23 mouse cellular contexts compared by ENCODE assay signal in genomic region chr19:14701116-14701515, GRCm38 (mm10).
DNase-seq lines count a peak whose midpoint lies in the region; ATAC-seq lines count a peak whose summit lies in the region.
"Had no signal": no experiment of that assay in that cellular context is flagged by ENCODE, and none has a peak within 500 bp of the region (broad histone marks: within the 10 kb centered on the region; RNA-seq: fewer than 3 reads in every experiment).

No protein-coding gene starts in this region.

- H3K27ac ChIP-seq in hindbrain, embryonic 10.5 days, result no peak overlapping the region
- no peak overlapping the region for H3K27ac ChIP-seq in hindbrain, embryonic 12.5 days
- H3K27ac ChIP-seq: heart, embryonic 13.5 days; liver, embryonic 14.5 days; lung, embryonic 15.5 days; midbrain, embryonic 10.5 days had no signal

- no peak overlapping the region for H3K4me3 ChIP-seq in hindbrain, embryonic 10.5 days
- no peak overlapping the region for H3K4me3 ChIP-seq in hindbrain, embryonic 12.5 days
- H3K4me3 ChIP-seq: heart, embryonic 13.5 days; lung, embryonic 15.5 days; midbrain, embryonic 10.5 days had no signal

- no peaks in the 10 kb centered on the region for H3K36me3 ChIP-seq in hindbrain, embryonic 10.5 days
- H3K36me3 ChIP-seq in hindbrain, embryonic 12.5 days, result no peaks in the 10 kb centered on the region
- H3K36me3 ChIP-seq: G1E; heart, embryonic 13.5 days; lung, embryonic 15.5 days; midbrain, embryonic 10.5 days had no signal

- H3K4me2 ChIP-seq in hindbrain, embryonic 12.5 days (replicated peaks), result no peak overlapping the region
- H3K4me2 ChIP-seq: heart, embryonic 13.5 days; lung, embryonic 15.5 days had no signal

- no peak overlapping the region for H3K9ac ChIP-seq in hindbrain, embryonic 12.5 days
- H3K9ac ChIP-seq: heart, embryonic 13.5 days; liver, embryonic 14.5 days; lung, embryonic 15.5 days had no signal

- whole genome bisulfite sequencing in hindbrain, embryonic 10.5 days, result 81% methylated on average over 4 of the region's 4 CpGs
- WGBS in hindbrain, embryonic 12.5 days, result 79% methylated on average over 4 of the region's 4 CpGs

- H3K9me3 ChIP-seq in hindbrain, embryonic 10.5 days, result no peaks in the 10 kb centered on the region
- no peaks in the 10 kb centered on the region for H3K9me3 ChIP-seq in hindbrain, embryonic 12.5 days (replicated peaks)
- H3K9me3 ChIP-seq: G1E; heart, embryonic 13.5 days; lung, embryonic 15.5 days; midbrain, embryonic 10.5 days had no signal

- H3K4me1 ChIP-seq in hindbrain, embryonic 10.5 days (replicated peaks), result no peaks in the 10 kb centered on the region
- no peaks in the 10 kb centered on the region for H3K4me1 ChIP-seq in hindbrain, embryonic 12.5 days
- H3K4me1 ChIP-seq: heart, embryonic 13.5 days; lung, embryonic 15.5 days; midbrain, embryonic 10.5 days had no signal

- DNase-seq in cerebellum, postnatal 10 days, result peak; percentile 71 to 86
- no peak for DNase-seq in cerebellum, adult 18-20 months
- DNase-seq in hindbrain, embryonic 10.5 days (ENCODE audit: low spot score), result peak; percentile 6
- peak; percentile 23 to 30 for DNase-seq in right cerebral cortex, postnatal 10 days (ENCODE audit: low spot score in 2 of 2)
- no peak for DNase-seq in right cerebral cortex, postnatal 25 days
- DNase-seq in ovary, postnatal 14 days (ENCODE audit: low spot score), result no peak
- DNase-seq in gastrocnemius, postnatal 10 days, result no peak
- DNase-seq: adrenal gland, postnatal 25 days; heart, adult 11 months; heart, postnatal 36 days; kidney, adult 2 months; kidney, postnatal 14 days; lung, postnatal 4 days; right cerebral cortex, postnatal 14 days; thymus, adult 18-20 months; thymus, postnatal 4 days had no signal

- no peaks in the 10 kb centered on the region for H3K27me3 ChIP-seq in hindbrain, embryonic 10.5 days (ENCODE audit: insufficient read depth, poor library complexity, severe bottlenecking)
- no peaks in the 10 kb centered on the region for H3K27me3 ChIP-seq in hindbrain, embryonic 12.5 days
- H3K27me3 ChIP-seq: heart, embryonic 13.5 days; lung, embryonic 15.5 days had no signal

- ATAC-seq in hindbrain, embryonic 12.5 days (ENCODE audit: low FRiP score), result no peak
- ATAC-seq: inflammation-experienced regulatory T-cells, adult 6 months had no signal

Comparison
In these comparisons a context has a peak if more than half of its experiments do, and no peak if none do; other contexts are left out.
1. DNase-seq: peak in cerebellum, postnatal 10 days (2 of 2), hindbrain, embryonic 10.5 days (single experiment) and right cerebral cortex, postnatal 10 days (2 of 2); none in cerebellum, adult 18-20 months (0 of 2), right cerebral cortex, postnatal 25 days (single experiment), ovary, postnatal 14 days (single experiment) and gastrocnemius, postnatal 10 days (single experiment).